Mouse (Mus musculus) mature B cell (primary cell): ENCODE results near the gene Cxcr5.

Experiments used
- in situ Hi-C: fragments of 300-500 bp; cut with MboI; formaldehyde crosslinking; loops from 2 replicates; pipeline ENCODE4 v1.14.3; 2019

Gene Cxcr5

GRCm38 (mm10) chr9:44479628-44480428, 81.8 kb downstream of the Cxcr5 start:
- in situ Hi-C loops: no loop called here

- in situ Hi-C loops: no loop called here
Observed at GRCm38 (mm10) chr9:44478959-44479605, 82.6 kb downstream of the Cxcr5 start.

DNA sequence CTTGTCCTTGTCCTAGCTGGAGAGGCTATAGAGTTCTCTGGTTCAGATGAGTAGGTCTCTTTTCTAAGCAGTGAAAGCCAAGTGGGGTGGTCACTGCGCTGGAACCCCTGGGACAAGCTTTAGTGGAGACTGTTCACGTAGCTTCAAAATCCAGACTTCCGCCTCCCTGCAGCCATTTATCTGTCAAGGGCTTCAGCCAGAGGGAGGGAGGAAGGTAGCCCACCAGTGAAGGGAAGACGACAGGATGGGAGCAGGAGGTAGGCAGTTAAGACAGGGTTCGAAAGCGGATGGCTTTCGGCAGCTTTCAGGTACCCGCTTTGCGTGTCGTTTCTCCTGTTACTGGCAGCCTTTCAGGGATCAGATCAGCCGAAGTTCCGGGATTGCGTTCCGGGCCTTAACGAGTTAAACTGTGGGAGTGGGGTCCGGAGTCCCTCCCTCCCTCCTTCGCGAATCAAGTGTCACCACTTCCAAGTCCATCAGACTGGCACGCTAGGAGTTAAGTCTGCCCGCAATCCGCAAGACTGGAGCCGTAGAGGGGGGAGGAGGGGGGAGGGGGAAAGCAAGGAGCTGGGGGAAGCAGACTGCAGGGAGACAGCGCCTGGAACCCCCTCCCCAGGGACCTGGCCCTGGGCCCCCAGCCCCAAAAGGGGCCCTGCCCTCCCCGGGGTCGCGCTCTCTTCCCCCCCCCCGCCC, 83.3 kb downstream of the Cxcr5 start:
- in situ Hi-C loops: no loop called here

DNA sequence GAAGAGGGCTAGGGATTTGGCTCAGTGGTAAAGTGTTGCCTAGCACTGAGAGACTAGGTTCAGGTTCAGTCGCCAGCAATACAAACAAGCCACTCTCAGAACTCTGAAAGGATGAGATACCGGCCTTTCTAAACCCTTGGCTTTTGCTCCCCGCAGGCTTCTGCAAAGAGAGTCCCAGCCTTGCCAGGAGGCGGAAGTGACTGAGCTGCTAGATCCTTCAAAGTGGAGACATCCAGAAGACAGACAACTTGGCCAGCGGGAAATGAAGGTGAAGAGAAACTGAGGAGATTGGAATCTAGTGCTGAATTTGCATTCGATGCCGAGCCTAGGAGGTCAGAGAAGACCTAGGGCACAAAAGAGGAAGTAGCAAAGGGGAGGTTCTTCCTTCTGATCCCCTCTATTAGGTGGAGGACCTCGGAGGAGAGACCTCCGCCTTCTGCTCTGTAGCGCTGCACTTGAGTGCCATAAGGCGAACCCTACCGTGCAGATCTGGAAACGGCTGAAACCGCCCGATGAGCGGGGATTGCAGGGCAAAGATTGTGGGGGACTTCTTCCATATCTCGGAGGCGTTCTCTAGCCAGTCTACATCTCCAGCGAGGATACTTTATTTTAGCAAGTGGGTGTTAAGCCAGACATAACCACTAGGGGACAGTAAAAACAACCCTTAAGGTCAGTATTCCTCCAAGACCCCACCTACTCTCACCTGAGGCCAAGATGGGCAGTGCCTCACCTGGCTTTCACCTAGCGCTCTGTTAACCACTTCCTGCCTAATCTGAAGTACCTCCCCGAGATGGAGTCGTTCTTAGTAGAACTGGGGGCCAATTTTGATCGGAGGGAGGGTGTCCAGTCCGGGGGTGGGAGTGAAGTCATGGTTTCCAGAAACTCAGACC, 84.1 kb downstream of the Cxcr5 start:
- in situ Hi-C loops: no loop called here

DNA sequence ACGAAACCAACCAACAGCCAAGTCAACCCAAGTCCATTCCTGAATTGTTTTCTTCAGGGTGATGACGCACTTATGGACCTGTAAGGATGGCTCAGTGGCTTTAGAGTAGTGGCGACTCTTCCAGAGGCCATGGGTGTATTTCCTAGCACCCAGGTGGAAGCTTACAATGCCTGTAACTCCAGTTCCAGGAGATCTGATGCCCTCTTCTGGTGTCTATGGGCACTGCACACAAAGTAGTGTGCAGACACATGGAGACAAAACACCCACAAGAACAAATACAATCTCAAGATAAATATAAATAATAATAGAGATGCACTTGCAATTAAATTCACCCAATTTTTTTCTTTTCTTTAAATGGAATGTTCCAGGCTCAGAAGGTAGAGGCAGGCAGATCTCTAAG, 85.7 kb downstream of the Cxcr5 start:
- in situ Hi-C loops: no loop called here

DNA sequence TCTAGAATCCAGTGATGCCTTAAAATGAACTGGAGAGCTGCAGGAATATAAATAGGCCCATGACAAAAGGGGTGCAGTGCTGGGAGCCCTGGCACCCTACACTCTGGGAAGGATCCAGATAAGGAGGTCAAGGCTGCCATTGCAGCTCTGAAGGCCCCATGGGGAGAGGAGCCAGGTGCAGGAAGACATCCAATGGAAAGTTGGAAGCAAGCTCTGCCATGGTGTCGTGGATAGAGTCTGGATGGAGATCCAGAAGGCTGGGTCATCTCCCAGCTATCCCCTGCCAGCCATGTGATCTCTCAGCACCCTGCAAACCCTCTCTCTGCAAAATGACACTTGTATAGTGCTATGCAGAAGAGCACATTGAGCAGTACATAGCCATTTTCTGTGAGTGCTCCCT, 87.3 kb downstream of the Cxcr5 start:
- in situ Hi-C loops: no loop called here

DNA sequence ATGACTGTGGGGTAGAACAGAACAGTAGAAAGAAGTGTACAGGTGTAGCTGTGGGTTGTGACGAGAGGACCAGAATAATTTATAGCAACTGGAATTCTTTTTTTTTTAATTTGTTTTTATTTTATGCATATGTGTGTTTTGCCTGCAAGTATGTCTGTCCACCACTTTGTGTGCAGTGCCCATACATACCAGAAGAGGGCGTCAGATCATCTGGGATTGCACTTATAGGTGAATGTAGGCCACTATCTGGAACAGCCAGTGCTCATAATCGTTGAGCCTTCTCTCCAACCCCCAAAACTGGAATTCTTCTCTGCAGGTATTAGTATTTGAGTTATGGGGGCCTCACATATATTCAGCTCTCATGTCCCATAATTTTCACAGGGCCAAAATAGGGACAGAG, 88.5 kb downstream of the Cxcr5 start:
- in situ Hi-C loops: no loop called here

DNA sequence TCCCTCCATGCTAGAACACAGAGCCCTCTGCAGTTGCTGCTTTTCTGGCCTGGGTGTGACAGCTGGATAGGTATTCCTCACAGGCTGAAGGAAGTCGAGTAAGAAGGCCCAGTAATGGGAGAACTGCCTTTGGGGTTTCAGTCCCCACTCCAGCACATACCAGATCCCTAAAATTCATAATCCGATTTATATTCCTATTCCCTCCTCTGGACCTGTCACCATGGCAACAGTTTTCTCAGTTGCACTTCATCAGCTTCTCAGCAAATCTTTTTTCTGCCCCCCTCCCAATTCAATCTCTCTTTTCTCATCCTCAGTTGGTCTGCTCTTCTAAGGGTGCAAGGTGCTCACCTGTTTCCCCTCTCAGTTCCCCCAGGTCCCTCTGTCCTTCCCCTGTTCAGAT, 92.9 kb downstream of the Cxcr5 start:
- in situ Hi-C loops: no loop called here

- in situ Hi-C loops: no loop called here
Observed at GRCm38 (mm10) chr9:44468224-44468623, 93.5 kb downstream of the Cxcr5 start.

GRCm38 (mm10) chr9:44461950-44462349, 99.7 kb downstream of the Cxcr5 start:
- in situ Hi-C loops: no loop called here
